In the genomic region with DNA sequence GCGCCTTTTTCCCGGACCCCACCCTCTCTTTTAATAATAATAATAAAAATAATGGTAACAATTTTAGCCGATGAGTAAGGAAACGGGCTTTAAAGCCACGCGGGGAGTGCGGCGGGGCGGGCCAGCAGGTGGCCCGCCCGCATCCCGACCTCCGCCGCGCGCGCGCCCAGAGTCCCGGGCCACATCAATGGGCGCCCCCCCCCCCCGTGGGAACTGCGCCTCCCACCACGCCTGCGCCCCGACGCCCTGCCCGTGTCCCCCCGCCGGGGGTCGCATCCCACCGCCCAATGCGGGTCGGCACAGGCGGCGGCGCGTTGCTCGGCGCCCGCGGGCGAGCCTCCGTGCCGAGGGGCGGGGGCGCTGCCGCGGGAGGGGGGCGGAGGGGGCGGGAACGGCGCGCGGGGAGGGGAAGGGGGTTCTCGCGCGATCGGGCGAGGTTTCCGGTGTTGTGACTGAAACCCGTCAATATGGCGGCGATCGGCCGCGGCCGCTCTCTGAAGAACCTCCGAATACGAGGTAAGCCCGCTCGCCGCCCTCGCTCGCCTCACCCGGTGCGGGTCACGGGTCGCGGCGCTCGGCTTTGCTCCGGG, we compare ENCODE assay signal across 8 mouse cellular contexts. TPM values are rescaled to one million over a fixed set of nuclear protein-coding genes. Genes with fewer than 3 reads are reported as not detected.
A peak's percentile ranks its signal among the peaks of the same experiment; 100 is the strongest.
DNase-seq lines count a peak whose midpoint lies in the region; ATAC-seq lines count a peak whose summit lies in the region.

Gene Rictor, plus strand, starts transcription at position 444 of the 590 bp plus-strand sequence.

- peak within 1 kb of the TSS; percentile 91 for H3K9ac ChIP-seq in hindbrain, embryonic 13.5 days

- H3K9me3 ChIP-seq in hindbrain, embryonic 13.5 days, result no peaks in the 10 kb centered on the region

- WGBS in hindbrain, embryonic 13.5 days, result under 1% methylated on average over 59 of the region's 82 CpGs
- WGBS in macrophage (ENCODE audit: missing documents), result 1% methylated on average over 45 of the region's 82 CpGs

- peaks cover 9% of the 10 kb centered on the region; the same call in 1 of the 2 replicates for H3K27me3 ChIP-seq in hindbrain, embryonic 13.5 days

- H3K36me3 ChIP-seq in hindbrain, embryonic 13.5 days, result no peaks in the 10 kb centered on the region
- no peaks in the 10 kb centered on the region for H3K36me3 ChIP-seq in macrophage (ENCODE audit: inconsistent target)

- H3K4me1 ChIP-seq in hindbrain, embryonic 13.5 days (replicated peaks), result peaks cover 32% of the 10 kb centered on the region

- peak; percentile 90 for ATAC-seq in hindbrain, embryonic 13.5 days (ENCODE audit: low FRiP score)

- peak within 1 kb of the TSS; percentile 96 for H3K27ac ChIP-seq in hindbrain, embryonic 13.5 days
- no peak within 1 kb of the TSS for H3K27ac ChIP-seq in macrophage

- peak; percentile 92 for DNase-seq in NIH3T3 (ENCODE audit: low read depth)
- peak; percentile 81 for DNase-seq in cerebellum, adult 9-11 months
- peak; percentile 32 to 79 for DNase-seq in frontal cortex, postnatal 10 days (ENCODE audit: low spot score in 2 of 2)
- DNase-seq in left cerebral cortex, adult 18-20 months (ENCODE audit: low spot score in 2 of 2), result peak; percentile 58 to 62
- peak; percentile 77 for DNase-seq in retina, postnatal 7 days (ENCODE audit: low read depth, low spot score)
- DNase-seq in urinary bladder, adult 2 months (ENCODE audit: low spot score), result peak; percentile 78

- H3K4me2 ChIP-seq in hindbrain, embryonic 13.5 days, result peak within 1 kb of the TSS; percentile 88

- H3K79me2 ChIP-seq in macrophage (ENCODE audit: inconsistent target), result peaks cover 43% of the 10 kb centered on the region

- H3K4me3 ChIP-seq in hindbrain, embryonic 13.5 days, result peak within 1 kb of the TSS; percentile 95
- H3K4me3 ChIP-seq in macrophage (ENCODE audit: inconsistent target), result peak within 1 kb of the TSS; percentile 48

RNA-seq across cellular contexts. Expression of gene Rictor, which starts in this region (rescaled TPM):
- 58.0 and 60.6 TPM in 2 replicates for polyA plus RNA-seq in hindbrain, embryonic 13.5 days (2015; fragmentation: Nextera tagmentation; extraction: Ambion mirVana)
- 10 to 100 TPM; 41.4 to 44.1 TPM for total RNA-seq in left cerebral cortex, adult 18-20 months (2021)
- total RNA-seq in macrophage (2018; cell fraction: chromatin; rRNA removed), result 100 to 1,000 TPM in 25 of 26 experiments, 10 to 100 TPM in 1; 96.5 to 247 (median 134) TPM
- 10 to 100 TPM in 23 of 26 experiments, 1 to 10 TPM in 3; 9.3 to 17.9 (median 11.7) TPM for total RNA-seq in macrophage (2018; cell fraction: cytosol; rRNA removed)
- 100 to 1,000 TPM in 3 of 26 experiments, 10 to 100 TPM in 23; 58.0 to 213 (median 77.1) TPM for total RNA-seq in macrophage (2018; cell fraction: nucleus; rRNA removed)
- polyA plus RNA-seq in macrophage (2018), result 3.2 to 5.9 TPM (median 5.6 TPM) in 3 replicates
- 11.5 and 11.7 TPM in 2 replicates for polyA plus RNA-seq in urinary bladder, adult 2 months (2012; rRNA removed)
